Mouse (Mus musculus) small intestine, adult 2 months (tissue): ENCODE data around the gene Dera. TPM values are rescaled to one million over a fixed set of nuclear protein-coding genes. Genes with fewer than 3 reads are reported as not detected.

Experiments used
- H3K27ac ChIP-seq: fragments of 200-500 bp; 2 replicates; pipeline ENCODE4 v1.5.1; 2012; ENCODE audit warnings: low read depth, low read length, control low read depth, inconsistent platforms; ENCODE audit not compliant: insufficient read depth
- H3K27me3 ChIP-seq: fragments of 200-500 bp; 2 replicates; pipeline ENCODE4 v1.6.1; 2012; ENCODE audit warnings: mild to moderate bottlenecking, moderate library complexity, low read length, inconsistent platforms; ENCODE audit not compliant: control insufficient read depth, insufficient read depth
- H3K36me3 ChIP-seq: fragments of 200-500 bp; 2 replicates; pipeline ENCODE4 v1.6.1; 2012; ENCODE audit warnings: mild to moderate bottlenecking, low read length, control low read depth, inconsistent platforms; ENCODE audit not compliant: control insufficient read depth, insufficient read depth
- H3K4me1 ChIP-seq: fragments of 200-500 bp; 2 replicates; pipeline ENCODE4 v1.6.1; 2012; ENCODE audit warnings: low read length, inconsistent platforms, mixed read lengths; ENCODE audit not compliant: control insufficient read depth, insufficient read depth, insufficient read length
- H3K4me3 ChIP-seq: fragments of 200-500 bp; 2 replicates; pipeline ENCODE4 v1.5.1; 2012; ENCODE audit warnings: low read depth, mild to moderate bottlenecking, control low read depth, inconsistent platforms, low read length, moderate library complexity
- CTCF ChIP-seq: fragments of 200-500 bp; IDR thresholded peaks from 2 replicates; pipeline ENCODE4 v1.5.1; 2012; ENCODE audit warnings: low read depth, mild to moderate bottlenecking, control low read depth, inconsistent platforms, low read length, moderate library complexity, mixed read lengths; ENCODE audit not compliant: insufficient replicate concordance, insufficient read length; ENCODE audit errors: extremely low read depth
- POLR2A ChIP-seq: fragments of 200-500 bp; IDR thresholded peaks from 2 replicates; pipeline ENCODE4 v1.6.1; 2012; ENCODE audit warnings: low read depth, mild to moderate bottlenecking, control low read depth, inconsistent platforms, low read length, moderate library complexity
- WGBS: fragments of 180-500 bp; shearing (Covaris S2); methylation state at CpG from one replicate; pipeline ENCODE4 v1.1.7; 2018; 5-methylcytosine and 5-hydroxymethylcytosine counted together
- polyA plus RNA-seq: library from polyadenylated mRNA; depleted of rRNA; stranded (reverse); fragments of >200 nt; gene quantifications from 2 replicates; pipeline ENCODE4 v1.2.3, GENCODE M21; 2012

The Dera gene
- polyA plus RNA-seq, 1 experiment, result 23.9 TPM

DNA sequence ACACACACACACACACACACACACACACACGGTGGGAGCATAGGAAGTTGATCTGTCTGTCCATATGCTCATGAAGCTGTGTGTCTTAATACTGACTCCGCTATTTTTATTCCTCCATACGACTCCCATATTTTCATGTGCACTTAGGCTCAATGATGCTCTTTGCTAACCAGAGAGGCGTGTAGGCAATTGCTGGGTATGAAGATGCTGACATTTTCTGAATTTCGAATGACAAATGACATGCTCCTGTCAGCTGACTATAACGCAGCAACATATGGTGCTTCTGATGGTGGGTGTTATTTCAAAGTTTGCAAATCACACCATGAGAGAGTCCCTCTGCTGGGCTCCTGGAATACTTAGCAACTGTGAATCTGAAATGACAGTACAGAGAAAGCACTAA, 116.3 kb downstream of the Dera start:
- Histone ChIP-seq H3K27me3 (no peaks in the 10 kb centered on the region), H3K4me3 (no peak overlapping the region), H3K27ac (no peak overlapping the region), H3K36me3 (no peaks in the 10 kb centered on the region), H3K4me1 (no peaks in the 10 kb centered on the region)
- no peak for TF ChIP-seq CTCF
- no peak for TF ChIP-seq POLR2A
- 90% methylated on average over 6 of the region's 6 CpGs for WGBS

DNA sequence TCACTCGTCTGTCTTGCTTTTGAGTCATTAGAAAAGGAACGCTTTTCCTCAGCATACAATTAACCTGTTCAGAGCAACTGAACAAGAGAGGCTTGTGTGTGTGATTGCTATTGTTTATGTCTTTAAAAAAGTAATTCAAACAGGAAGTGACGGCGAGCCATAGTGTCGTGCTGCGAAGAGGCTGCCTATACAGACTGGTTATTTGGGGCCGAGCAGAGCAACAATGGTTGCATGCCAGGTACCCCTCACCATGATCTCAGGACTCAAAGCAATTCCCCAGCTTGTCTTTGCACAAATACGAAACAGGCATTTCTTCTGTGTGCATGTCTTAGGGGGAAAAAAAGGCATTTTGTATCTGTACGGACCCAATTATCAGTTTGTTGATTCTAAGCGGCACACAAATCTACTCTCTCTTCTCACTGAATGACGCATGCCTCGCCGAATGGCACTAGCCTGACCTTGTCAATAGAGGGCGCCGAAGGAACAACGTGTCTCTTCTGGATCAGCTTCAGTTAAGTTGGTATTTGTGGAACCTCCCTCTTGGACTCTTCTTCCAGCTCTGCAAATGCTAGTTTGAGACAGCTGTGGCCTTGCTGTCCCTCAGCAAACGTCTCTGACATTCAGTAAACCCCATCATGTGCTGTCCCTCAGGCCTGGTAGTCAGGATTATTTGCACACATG, 117.8 kb downstream of the Dera start:
- Histone ChIP-seq H3K27me3 (no peaks in the 10 kb centered on the region), H3K4me1 (no peaks in the 10 kb centered on the region), H3K36me3 (no peaks in the 10 kb centered on the region), H3K4me3 (no peak overlapping the region), H3K27ac (no peak overlapping the region)
- WGBS, result 33% methylated on average over 17 of the region's 17 CpGs
- TF ChIP-seq POLR2A (no peak), CTCF (peak; percentile 59; the same call in 1 of the 2 replicates)

DNA sequence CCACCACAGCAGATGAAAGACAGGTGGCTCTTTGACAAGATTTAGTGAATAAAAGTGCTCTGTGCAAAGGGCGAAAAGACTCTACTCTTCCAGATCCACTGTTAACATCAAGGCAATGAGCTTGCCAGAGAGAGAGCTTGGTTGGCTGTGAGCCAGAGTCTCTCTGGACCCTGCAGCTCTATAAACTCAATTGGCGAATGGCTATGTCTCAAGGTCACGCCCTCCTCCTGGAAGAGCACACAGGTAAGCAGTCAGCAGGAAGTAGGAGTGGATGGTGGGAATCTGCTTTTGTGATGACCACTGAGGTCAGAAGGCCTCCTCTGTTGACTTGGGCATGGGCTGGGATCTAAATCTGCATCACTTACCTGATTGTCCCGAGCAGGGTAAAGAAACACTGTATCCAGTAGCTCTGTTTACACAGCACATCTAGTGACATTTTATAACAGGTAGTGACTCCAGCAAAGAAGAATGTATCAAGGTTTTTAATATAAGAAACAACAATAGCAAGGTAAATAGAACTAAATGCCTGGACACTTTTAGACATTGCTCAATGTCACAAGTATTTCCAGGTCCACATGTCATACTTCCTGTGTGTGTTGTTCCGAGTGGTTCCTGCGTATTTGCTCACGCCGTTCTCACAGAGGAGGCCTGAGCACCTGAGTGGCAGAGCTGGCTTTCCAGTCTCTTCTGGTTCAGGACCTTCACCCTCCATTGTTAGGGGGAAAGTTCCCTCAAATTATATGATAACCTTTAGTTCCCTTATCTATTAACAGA, 120.3 kb downstream of the Dera start:
- H3K4me3 ChIP-seq, result no peak overlapping the region
- no peaks in the 10 kb centered on the region for H3K4me1 ChIP-seq
- H3K27me3 ChIP-seq, result no peaks in the 10 kb centered on the region
- H3K36me3 ChIP-seq, result no peaks in the 10 kb centered on the region
- no peak for TF ChIP-seq CTCF
- TF ChIP-seq POLR2A, result no peak
- 47% methylated on average over 8 of the region's 8 CpGs for WGBS
- H3K27ac ChIP-seq, result no peak overlapping the region

DNA sequence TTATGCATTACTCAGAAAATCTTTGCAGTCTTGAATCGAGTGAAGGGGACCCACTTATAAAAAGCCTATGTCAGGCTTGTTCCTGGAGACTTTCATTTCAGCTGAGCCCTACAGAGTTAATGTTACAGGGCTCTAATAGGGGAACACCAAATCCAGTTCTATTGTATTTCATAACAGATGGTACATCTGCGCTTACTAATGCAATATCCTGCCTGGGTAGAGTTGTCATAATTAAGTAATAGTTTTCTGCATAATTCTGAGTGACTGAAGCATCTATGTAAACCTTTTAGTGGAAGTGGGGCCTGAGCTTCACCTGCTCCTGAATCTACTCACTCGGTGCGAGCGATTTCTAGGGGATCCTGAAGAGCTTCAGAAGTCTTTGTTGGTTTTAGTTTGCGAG, 131.3 kb downstream of the Dera start:
- TF ChIP-seq POLR2A (no peak), CTCF (no peak)
- H3K27me3 ChIP-seq, result no peaks in the 10 kb centered on the region
- H3K27ac ChIP-seq, result no peak overlapping the region
- no peak overlapping the region for H3K4me3 ChIP-seq
- 91% methylated on average over 6 of the region's 6 CpGs for WGBS
- no peaks in the 10 kb centered on the region for H3K36me3 ChIP-seq
- H3K4me1 ChIP-seq, result no peaks in the 10 kb centered on the region

DNA sequence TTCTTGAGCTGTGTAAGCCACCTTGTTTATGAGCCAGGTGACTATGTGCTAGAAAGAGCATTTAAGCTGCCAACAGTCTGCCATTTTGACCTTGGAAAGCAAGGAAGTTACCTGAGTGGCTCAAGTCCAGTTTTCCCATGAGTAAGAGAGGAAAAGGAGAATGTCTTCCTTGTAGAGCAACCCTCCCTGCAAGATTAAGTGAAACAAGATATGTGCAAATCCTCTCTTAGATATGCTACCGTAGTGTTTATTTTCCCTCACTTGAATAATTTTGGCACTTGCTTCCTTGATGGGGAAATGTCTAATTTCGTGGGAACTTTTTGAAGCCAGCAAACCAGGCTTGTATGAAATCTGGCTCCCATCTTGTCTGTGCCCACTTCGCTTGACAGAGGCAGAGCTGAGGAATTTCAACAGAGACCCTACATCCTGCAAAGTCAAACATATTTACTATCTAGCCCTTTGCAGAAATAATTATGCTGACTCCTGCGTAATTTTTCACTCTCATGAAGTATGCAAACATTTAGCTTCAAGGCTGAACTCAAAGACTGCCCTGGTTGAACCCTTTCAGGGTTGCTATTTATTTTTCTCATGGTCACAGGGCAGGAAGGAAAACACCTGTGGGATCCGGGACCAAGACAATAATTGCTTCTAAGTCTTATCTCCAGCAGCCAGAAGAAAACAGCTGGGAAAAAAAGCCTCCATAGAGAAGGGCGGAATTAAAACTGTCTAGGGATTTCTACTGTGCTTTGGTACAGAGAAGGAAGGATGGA, 132.0 kb downstream of the Dera start:
- TF ChIP-seq CTCF (no peak), POLR2A (no peak)
- Histone ChIP-seq H3K4me3 (no peak overlapping the region), H3K27ac (no peak overlapping the region), H3K27me3 (no peaks in the 10 kb centered on the region), H3K36me3 (no peaks in the 10 kb centered on the region), H3K4me1 (no peaks in the 10 kb centered on the region)
- 36% methylated on average over 6 of the region's 6 CpGs for WGBS

DNA sequence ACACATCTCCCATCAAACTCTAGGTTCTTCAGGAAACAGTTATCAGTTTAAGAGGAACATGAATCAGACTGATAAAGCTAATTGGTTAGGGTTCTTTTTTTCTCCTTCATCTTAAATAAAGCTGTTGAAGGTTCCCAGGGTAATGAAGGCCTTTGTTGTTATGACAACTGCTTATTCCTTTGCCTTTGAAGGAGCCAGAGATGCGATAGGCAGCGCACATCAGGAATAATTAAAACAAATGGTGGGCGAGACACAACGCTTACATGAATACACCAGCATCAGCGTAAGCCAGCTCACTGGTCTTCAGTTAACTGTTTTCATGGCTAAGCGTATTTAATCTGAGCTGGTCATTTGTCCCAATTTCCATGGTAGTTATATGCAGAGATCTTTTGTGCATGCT, 132.9 kb downstream of the Dera start:
- no peaks in the 10 kb centered on the region for H3K27me3 ChIP-seq
- TF ChIP-seq POLR2A (no peak), CTCF (no peak)
- no peaks in the 10 kb centered on the region for H3K4me1 ChIP-seq
- WGBS, result 86% methylated on average over 6 of the region's 6 CpGs
- H3K27ac ChIP-seq, result no peak overlapping the region
- no peaks in the 10 kb centered on the region for H3K36me3 ChIP-seq
- H3K4me3 ChIP-seq, result no peak overlapping the region

DNA sequence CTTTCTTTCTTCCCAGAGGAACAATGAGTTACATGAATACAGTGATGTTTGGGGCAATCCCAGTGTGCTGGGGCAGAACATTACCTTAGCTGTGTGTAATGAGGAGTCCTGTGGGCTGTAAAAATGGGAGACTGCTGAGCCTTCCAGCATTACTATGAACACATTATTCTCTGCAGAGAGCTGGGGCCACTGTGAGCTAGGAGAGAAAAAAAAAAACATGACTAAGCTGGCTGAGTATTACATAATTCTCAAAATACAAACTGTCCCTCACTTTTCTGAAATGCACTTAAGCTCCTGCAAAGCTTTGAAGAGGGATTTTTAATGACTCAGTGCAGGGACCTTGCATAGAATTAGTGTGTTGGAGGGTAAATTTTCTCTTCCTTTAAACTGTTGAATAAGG, 143.3 kb downstream of the Dera start:
- Histone ChIP-seq H3K4me1 (no peaks in the 10 kb centered on the region), H3K36me3 (no peaks in the 10 kb centered on the region), H3K27me3 (no peaks in the 10 kb centered on the region), H3K4me3 (no peak overlapping the region), H3K27ac (no peak overlapping the region)
- TF ChIP-seq POLR2A (no peak), CTCF (no peak)
